Mouse (Mus musculus): ENCODE measurements at regions not wholly inside any gene's neighbourhood (a gene's known extent, or its start where the extent isn't known, plus 50 kb on each side); places are given as distances from the start of the nearest gene placed in this dataset.

GRCm38 (mm10) chr12:86579716-86580115 lies 98.8 kb upstream of the Vash1 start:
- DNase-seq (ENCODE audit: low spot score), result no peak

DNA sequence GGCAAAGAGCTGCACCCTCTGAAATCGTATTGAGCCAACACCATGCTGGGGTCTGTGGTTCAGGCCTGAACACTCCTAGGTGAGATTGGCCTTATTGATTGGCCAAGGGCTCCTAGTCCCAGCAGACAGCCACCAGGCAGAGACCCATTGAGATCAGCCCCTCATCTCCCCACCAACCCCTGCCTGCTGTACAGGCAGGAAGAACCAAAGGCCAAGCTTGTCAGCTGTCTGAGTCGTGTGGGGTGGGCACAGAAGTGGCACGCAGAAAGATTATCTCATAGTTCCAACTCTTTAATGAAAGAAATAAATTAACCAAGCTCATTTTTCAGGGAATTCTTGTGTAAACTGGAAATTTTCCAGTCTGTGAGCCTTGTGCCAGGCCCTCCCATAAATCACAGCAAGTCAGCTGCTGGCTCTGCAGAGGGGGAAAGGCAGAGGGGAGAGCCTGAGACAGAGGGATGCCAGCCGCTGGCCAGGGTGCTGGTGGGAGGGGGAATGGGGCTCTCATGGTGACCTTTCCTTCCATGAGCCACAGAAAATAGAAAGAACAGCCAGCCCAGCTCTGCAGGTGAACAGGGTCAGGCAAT lies 98.3 kb upstream of the Vash1 start:
- peak; percentile 16 for DNase-seq (ENCODE audit: low spot score)

GRCm38 (mm10) chr12:86582076-86582475 lies 96.4 kb upstream of the Vash1 start:
- peak; percentile 42 for DNase-seq (ENCODE audit: low spot score)

GRCm38 (mm10) chr12:86588010-86588409 lies 90.5 kb upstream of the Vash1 start:
- no peak for DNase-seq (ENCODE audit: low spot score)

DNA sequence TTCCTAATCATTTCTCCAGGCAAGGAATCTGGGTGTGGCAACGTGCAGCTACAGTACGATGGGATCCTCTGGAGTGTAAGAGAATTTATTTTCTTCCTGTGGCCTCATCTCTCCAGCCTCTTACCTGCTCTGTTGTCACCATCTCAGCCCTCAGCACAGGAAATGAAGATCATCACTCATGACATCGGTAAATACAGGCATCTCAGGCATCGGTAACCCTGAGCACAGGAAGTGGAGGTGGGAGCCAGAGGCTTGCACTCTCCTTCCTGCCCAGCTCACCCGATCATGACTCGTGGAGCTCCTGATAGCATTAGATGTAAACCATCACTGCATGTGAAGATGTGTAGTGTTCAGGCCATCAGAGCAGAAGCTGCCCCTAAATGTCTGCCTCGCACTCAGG lies 86.0 kb upstream of the Vash1 start:
- no peak for DNase-seq (ENCODE audit: low spot score)

- DNase-seq (ENCODE audit: low spot score), result no peak
Measured at GRCm38 (mm10) chr12:86594647-86595046, 83.9 kb upstream of the Vash1 start.

DNA sequence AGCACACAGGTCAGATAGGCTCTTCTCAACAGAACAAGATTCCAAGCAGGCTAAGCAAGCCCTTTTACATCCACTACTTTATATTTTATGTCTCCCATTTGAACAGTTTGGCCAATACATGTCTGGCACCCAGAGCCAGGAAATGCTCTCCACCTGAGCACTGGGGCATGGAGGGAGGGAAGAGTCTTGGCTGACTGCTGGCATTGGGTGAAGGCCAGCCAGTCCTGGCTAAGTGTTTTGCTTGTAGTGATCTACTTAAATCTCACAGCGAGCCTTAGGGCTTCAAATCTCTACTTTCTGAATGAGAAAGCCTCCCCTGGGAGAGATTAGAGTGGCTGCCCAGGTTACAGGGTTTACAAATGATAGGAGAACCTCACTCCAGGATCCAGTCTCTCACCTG lies 78.5 kb upstream of the Vash1 start:
- no peak for DNase-seq (ENCODE audit: low spot score)

GRCm38 (mm10) chr12:86603521-86603920 lies 75.0 kb upstream of the Vash1 start:
- no peak for DNase-seq (ENCODE audit: low spot score)

GRCm38 (mm10) chr12:86612431-86613040 lies 66.0 kb upstream of the Vash1 start:
- DNase-seq (ENCODE audit: low spot score), result peak; percentile 14

GRCm38 (mm10) chr12:86614156-86614555 lies 64.3 kb upstream of the Vash1 start:
- DNase-seq (ENCODE audit: low spot score), result peak; percentile 71

DNA sequence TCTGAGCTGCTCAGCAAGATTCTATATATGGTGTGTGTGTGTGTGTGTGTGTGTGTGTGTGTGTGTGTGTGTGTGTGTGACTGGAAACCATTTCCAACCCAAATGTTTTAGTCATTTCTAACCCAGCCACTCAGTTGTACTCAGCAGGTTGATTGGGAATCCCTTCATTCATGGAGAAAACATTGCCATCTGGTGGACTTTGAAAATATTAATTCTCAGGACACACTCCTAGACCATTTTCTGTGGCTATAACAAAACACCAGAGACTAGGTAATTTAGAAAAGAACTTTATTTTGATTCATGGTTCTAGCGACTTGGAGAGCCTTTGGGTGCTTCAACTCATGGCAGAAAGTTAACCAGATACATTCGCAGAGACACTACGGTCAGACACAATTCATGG lies 62.2 kb upstream of the Vash1 start:
- DNase-seq (ENCODE audit: low spot score), result no peak

GRCm38 (mm10) chr12:86624195-86624594 lies 54.3 kb upstream of the Vash1 start:
- no peak for DNase-seq (ENCODE audit: low spot score)

- no peak for DNase-seq (ENCODE audit: low spot score)
Measured at GRCm38 (mm10) chr12:86626684-86627083, 51.8 kb upstream of the Vash1 start.

- DNase-seq (ENCODE audit: low spot score), result no peak
Measured at GRCm38 (mm10) chr12:86628050-86628782, 50.3 kb upstream of the Vash1 start.
